Mouse (Mus musculus): ENCODE data around the gene Zp3r. TPM values are rescaled to one million over a fixed set of nuclear protein-coding genes. Genes with fewer than 3 reads are reported as not detected.

The Zp3r gene
- polyA plus RNA-seq, 1 experiment from 2014 or later = not detected

- no peaks in the 10 kb centered on the region for H3K9me3 ChIP-seq (replicated peaks; ENCODE audit: control insufficient read depth, low read length)
- H3K27me3 ChIP-seq (ENCODE audit: control insufficient read depth, insufficient read depth, low read length) = no peaks in the 10 kb centered on the region
- 85% methylated on average over 2 of the region's 2 CpGs for WGBS (ENCODE audit: insufficient replicate concordance)
- no peaks in the 10 kb centered on the region for H3K4me1 ChIP-seq (ENCODE audit: control insufficient read depth, insufficient read depth, low read length)
- no peak for ATAC-seq (replicated peaks; ENCODE audit: insufficient number of reproducible peaks, low FRiP score, low TSS enrichment)
- H3K36me3 ChIP-seq (ENCODE audit: control insufficient read depth, insufficient read depth, low read length) = no peaks in the 10 kb centered on the region
- H3K9ac ChIP-seq (ENCODE audit: low read depth, low read length) = no peak overlapping the region
- H3K27ac ChIP-seq (ENCODE audit: low read depth, low read length) = no peak overlapping the region
- no peak overlapping the region for H3K4me3 ChIP-seq (ENCODE audit: low read depth, low read length)
- H3K4me2 ChIP-seq = no peak overlapping the region
Measured at GRCm38 (mm10) chr1:130596291-130596690, 33.1 kb downstream of the Zp3r start.

- Histone ChIP-seq H3K4me3 (ENCODE audit: low read depth, low read length) (no peak overlapping the region), H3K9ac (ENCODE audit: low read depth, low read length) (no peak overlapping the region), H3K4me1 (ENCODE audit: control insufficient read depth, insufficient read depth, low read length) (no peaks in the 10 kb centered on the region), H3K27me3 (ENCODE audit: control insufficient read depth, insufficient read depth, low read length) (no peaks in the 10 kb centered on the region), H3K4me2 (no peak overlapping the region), H3K9me3 (replicated peaks; ENCODE audit: control insufficient read depth, low read length) (no peaks in the 10 kb centered on the region), H3K27ac (ENCODE audit: low read depth, low read length) (no peak overlapping the region), H3K36me3 (ENCODE audit: control insufficient read depth, insufficient read depth, low read length) (no peaks in the 10 kb centered on the region)
- WGBS (ENCODE audit: insufficient replicate concordance) = 76% methylated on average over 9 of the region's 9 CpGs
- ATAC-seq (replicated peaks; ENCODE audit: insufficient number of reproducible peaks, low FRiP score, low TSS enrichment) = no peak
Measured at GRCm38 (mm10) chr1:130588659-130589058, 40.8 kb downstream of the Zp3r start.

GRCm38 (mm10) chr1:130576389-130576788, 53.0 kb downstream of the Zp3r start:
- H3K27me3 ChIP-seq (ENCODE audit: control insufficient read depth, insufficient read depth, low read length) = no peaks in the 10 kb centered on the region
- H3K4me3 ChIP-seq (ENCODE audit: low read depth, low read length) = no peak overlapping the region
- H3K9me3 ChIP-seq (replicated peaks; ENCODE audit: control insufficient read depth, low read length) = no peaks in the 10 kb centered on the region
- no peak overlapping the region for H3K4me2 ChIP-seq
- ATAC-seq (replicated peaks; ENCODE audit: insufficient number of reproducible peaks, low FRiP score, low TSS enrichment) = no peak
- H3K4me1 ChIP-seq (ENCODE audit: control insufficient read depth, insufficient read depth, low read length) = no peaks in the 10 kb centered on the region
- H3K9ac ChIP-seq (ENCODE audit: low read depth, low read length) = no peak overlapping the region
- no peaks in the 10 kb centered on the region for H3K36me3 ChIP-seq (ENCODE audit: control insufficient read depth, insufficient read depth, low read length)
- no peak overlapping the region for H3K27ac ChIP-seq (ENCODE audit: low read depth, low read length)
- WGBS (ENCODE audit: insufficient replicate concordance) = 70% methylated on average over 4 of the region's 4 CpGs

GRCm38 (mm10) chr1:130575962-130576361, 53.5 kb downstream of the Zp3r start:
- Histone ChIP-seq H3K27me3 (ENCODE audit: control insufficient read depth, insufficient read depth, low read length) (no peaks in the 10 kb centered on the region), H3K9me3 (replicated peaks; ENCODE audit: control insufficient read depth, low read length) (no peaks in the 10 kb centered on the region), H3K4me2 (no peak overlapping the region), H3K9ac (ENCODE audit: low read depth, low read length) (no peak overlapping the region), H3K4me1 (ENCODE audit: control insufficient read depth, insufficient read depth, low read length) (no peaks in the 10 kb centered on the region), H3K4me3 (ENCODE audit: low read depth, low read length) (no peak overlapping the region), H3K27ac (ENCODE audit: low read depth, low read length) (no peak overlapping the region), H3K36me3 (ENCODE audit: control insufficient read depth, insufficient read depth, low read length) (no peaks in the 10 kb centered on the region)
- ATAC-seq (replicated peaks; ENCODE audit: insufficient number of reproducible peaks, low FRiP score, low TSS enrichment) = no peak

- Histone ChIP-seq H3K27ac (ENCODE audit: low read depth, low read length) (0 out of 2 replicates have a peak overlapping the region, but pooled peaks have one; percentile 0), H3K9me3 (replicated peaks; ENCODE audit: control insufficient read depth, low read length) (no peaks in the 10 kb centered on the region), H3K4me2 (no peak overlapping the region), H3K4me1 (ENCODE audit: control insufficient read depth, insufficient read depth, low read length) (peaks cover 6% of the 10 kb centered on the region; the same call in 1 of the 2 replicates), H3K27me3 (ENCODE audit: control insufficient read depth, insufficient read depth, low read length) (no peaks in the 10 kb centered on the region), H3K9ac (ENCODE audit: low read depth, low read length) (no peak overlapping the region), H3K36me3 (ENCODE audit: control insufficient read depth, insufficient read depth, low read length) (no peaks in the 10 kb centered on the region), H3K4me3 (ENCODE audit: low read depth, low read length) (no peak overlapping the region)
- ATAC-seq (replicated peaks; ENCODE audit: insufficient number of reproducible peaks, low FRiP score, low TSS enrichment) = no peak
- WGBS (ENCODE audit: insufficient replicate concordance) = 63% methylated on average over 5 of the region's 5 CpGs
Measured at GRCm38 (mm10) chr1:130551407-130552249, 77.8 kb downstream of the Zp3r start.

- H3K27me3 ChIP-seq (ENCODE audit: control insufficient read depth, insufficient read depth, low read length) = no peaks in the 10 kb centered on the region
- peaks cover 6% of the 10 kb centered on the region; the same call in 1 of the 2 replicates for H3K4me1 ChIP-seq (ENCODE audit: control insufficient read depth, insufficient read depth, low read length)
- no peak overlapping the region for H3K9ac ChIP-seq (ENCODE audit: low read depth, low read length)
- H3K4me2 ChIP-seq = peak overlapping the region; percentile 36
- no peak overlapping the region for H3K4me3 ChIP-seq (ENCODE audit: low read depth, low read length)
- no peaks in the 10 kb centered on the region for H3K36me3 ChIP-seq (ENCODE audit: control insufficient read depth, insufficient read depth, low read length)
- no peak for ATAC-seq (replicated peaks; ENCODE audit: insufficient number of reproducible peaks, low FRiP score, low TSS enrichment)
- WGBS (ENCODE audit: insufficient replicate concordance) = 40% methylated on average over 19 of the region's 19 CpGs
- no peaks in the 10 kb centered on the region for H3K9me3 ChIP-seq (replicated peaks; ENCODE audit: control insufficient read depth, low read length)
- H3K27ac ChIP-seq (ENCODE audit: low read depth, low read length) = peak overlapping the region; percentile 0; the same call in 1 of the 2 replicates
Measured at GRCm38 (mm10) chr1:130550242-130551167, 78.9 kb downstream of the Zp3r start.

GRCm38 (mm10) chr1:130549698-130550097, 79.7 kb downstream of the Zp3r start:
- peak overlapping the region; percentile 30; the same call in 1 of the 2 replicates for H3K27ac ChIP-seq (ENCODE audit: low read depth, low read length)
- H3K4me3 ChIP-seq (ENCODE audit: low read depth, low read length) = no peak overlapping the region
- ATAC-seq (replicated peaks; ENCODE audit: insufficient number of reproducible peaks, low FRiP score, low TSS enrichment) = no peak
- H3K36me3 ChIP-seq (ENCODE audit: control insufficient read depth, insufficient read depth, low read length) = no peaks in the 10 kb centered on the region
- H3K27me3 ChIP-seq (ENCODE audit: control insufficient read depth, insufficient read depth, low read length) = no peaks in the 10 kb centered on the region
- no peak overlapping the region for H3K9ac ChIP-seq (ENCODE audit: low read depth, low read length)
- peaks cover 6% of the 10 kb centered on the region; the same call in 1 of the 2 replicates for H3K4me1 ChIP-seq (ENCODE audit: control insufficient read depth, insufficient read depth, low read length)
- no peak overlapping the region for H3K4me2 ChIP-seq
- WGBS (ENCODE audit: insufficient replicate concordance) = 59% methylated on average over 6 of the region's 6 CpGs
- H3K9me3 ChIP-seq (replicated peaks; ENCODE audit: control insufficient read depth, low read length) = no peaks in the 10 kb centered on the region

- ATAC-seq (replicated peaks; ENCODE audit: insufficient number of reproducible peaks, low FRiP score, low TSS enrichment) = no peak
- 58% methylated on average over 7 of the region's 7 CpGs for WGBS (ENCODE audit: insufficient replicate concordance)
- no peak overlapping the region for H3K4me3 ChIP-seq (ENCODE audit: low read depth, low read length)
- no peaks in the 10 kb centered on the region for H3K36me3 ChIP-seq (ENCODE audit: control insufficient read depth, insufficient read depth, low read length)
- H3K27ac ChIP-seq (ENCODE audit: low read depth, low read length) = no peak overlapping the region
- no peak overlapping the region for H3K4me2 ChIP-seq
- H3K9me3 ChIP-seq (replicated peaks; ENCODE audit: control insufficient read depth, low read length) = no peaks in the 10 kb centered on the region
- H3K27me3 ChIP-seq (ENCODE audit: control insufficient read depth, insufficient read depth, low read length) = no peaks in the 10 kb centered on the region
- no peak overlapping the region for H3K9ac ChIP-seq (ENCODE audit: low read depth, low read length)
- H3K4me1 ChIP-seq (ENCODE audit: control insufficient read depth, insufficient read depth, low read length) = peaks cover 6% of the 10 kb centered on the region; the same call in 1 of the 2 replicates
Measured at GRCm38 (mm10) chr1:130549160-130549559, 80.3 kb downstream of the Zp3r start.
